Mouse (Mus musculus): Measurements from ENCODE around the gene Clec2h.
"Not testable (repeated sequence)": the region's sequence is repeated elsewhere in the genome, so short reads cannot be mapped to it uniquely, and the experiment has no call there.

Gene Clec2h

DNA sequence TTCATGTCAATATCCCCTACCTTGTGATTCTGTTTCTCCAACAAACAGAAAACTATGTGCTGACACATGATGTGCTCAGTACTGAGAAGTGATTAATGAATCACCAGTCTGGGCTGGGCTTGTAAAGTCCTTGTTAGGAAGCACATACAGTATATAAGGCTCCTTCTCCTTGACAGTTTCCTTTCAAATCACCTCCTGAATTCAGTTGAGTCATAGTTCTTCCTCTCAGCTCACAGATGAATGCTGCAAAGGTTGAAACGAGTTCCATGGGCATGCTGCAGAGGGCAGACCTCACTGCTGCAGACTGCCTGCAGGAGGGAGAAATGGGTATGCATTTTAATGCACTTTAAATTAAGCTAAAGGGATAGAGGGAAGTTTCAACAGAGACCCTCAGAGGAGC, at the start of gene Clec2h:
Gene Clec2h, plus strand, starts transcription at position 180 of the 400 bp plus-strand sequence.
- DNase-seq (ENCODE audit: extremely low spot score, low spot score): no peak

DNA sequence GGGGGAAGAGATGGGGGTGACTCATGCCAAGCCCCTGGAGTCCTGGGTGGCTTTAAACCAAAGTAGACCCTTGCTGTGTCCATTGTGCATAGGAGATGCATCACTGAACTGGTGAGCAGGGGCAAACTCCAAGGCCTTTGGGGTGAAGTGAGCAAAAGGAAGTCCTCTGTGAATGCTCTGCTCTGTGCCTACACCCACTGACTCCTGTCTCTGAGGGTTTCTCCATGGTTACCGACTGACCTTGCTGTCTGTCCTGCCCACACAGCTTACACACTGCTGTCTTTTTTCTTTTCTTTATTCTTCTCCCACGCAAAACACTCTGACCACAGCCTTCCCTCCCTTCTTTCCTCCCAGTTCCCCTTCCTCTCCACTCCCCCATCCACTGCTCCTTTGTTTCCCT, 39.5 kb upstream of the Clec2h start:
- DNase-seq (ENCODE audit: extremely low spot score, low spot score): no peak

DNA sequence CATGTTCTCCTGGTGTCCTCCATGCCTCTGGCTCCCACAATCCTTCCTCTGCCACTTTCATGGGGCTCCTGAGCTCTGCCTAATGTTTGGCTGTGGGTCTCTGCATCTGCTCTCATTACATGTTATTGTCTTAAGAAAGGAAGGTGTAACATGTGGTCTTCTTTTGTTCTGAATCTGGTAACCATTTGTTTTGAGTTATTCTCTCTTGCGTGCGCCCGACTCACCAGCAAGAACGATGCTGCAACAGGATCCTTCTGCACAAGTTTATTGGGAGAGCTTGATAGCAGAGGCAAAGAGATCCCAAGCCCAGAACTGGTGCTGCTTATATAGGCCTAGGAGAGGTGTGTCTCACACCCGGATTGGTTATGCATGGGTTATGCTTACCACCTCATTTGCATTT, 38.8 kb upstream of the Clec2h start, which contains the start of gene Klrb1a:
Gene Klrb1a, minus strand, starts transcription at position 101 of the 400 bp plus-strand sequence.
- not testable (repeated sequence) for DNase-seq (ENCODE audit: extremely low spot score, low spot score)

DNA sequence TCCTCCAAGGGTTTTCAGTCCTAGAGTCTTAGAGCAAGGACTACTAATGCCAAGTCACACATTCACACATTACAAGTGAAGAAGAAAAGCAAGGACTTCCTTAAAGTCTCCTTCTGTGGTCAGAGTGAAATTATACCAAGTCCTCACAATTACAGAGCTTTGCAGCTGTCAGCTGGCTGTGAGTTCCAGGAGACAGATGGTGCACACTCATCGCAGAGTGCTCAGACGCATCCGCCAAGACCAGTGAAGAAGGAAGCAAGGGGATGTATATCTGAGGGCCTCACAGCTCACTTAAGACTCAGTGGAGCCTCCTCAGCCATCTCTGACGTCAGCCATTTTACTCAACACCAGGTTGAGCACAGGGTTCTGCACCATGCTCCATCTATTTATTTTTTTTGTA, 37.8 kb upstream of the Clec2h start:
- no peak for DNase-seq (ENCODE audit: extremely low spot score, low spot score)

DNA sequence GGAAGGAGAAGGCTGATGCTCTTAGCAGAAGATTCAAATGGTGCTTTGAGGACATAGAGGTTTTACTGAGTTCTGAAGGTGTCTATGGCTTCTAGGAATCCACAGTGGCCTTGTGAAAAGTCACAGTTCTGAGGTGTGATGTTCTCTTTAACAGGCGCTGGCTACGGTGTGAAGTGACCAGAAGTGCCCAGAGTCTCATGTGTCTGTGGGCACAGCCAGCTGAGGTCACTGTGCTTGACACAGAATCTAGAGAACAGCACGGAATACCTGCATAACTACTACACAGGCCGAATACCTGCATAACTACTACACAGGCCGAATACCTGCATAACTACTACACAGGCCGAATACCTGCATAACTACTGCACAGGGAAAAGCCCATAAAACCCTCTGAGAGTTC, 36.9 kb upstream of the Clec2h start:
- DNase-seq (ENCODE audit: extremely low spot score, low spot score): not testable (repeated sequence)

DNA sequence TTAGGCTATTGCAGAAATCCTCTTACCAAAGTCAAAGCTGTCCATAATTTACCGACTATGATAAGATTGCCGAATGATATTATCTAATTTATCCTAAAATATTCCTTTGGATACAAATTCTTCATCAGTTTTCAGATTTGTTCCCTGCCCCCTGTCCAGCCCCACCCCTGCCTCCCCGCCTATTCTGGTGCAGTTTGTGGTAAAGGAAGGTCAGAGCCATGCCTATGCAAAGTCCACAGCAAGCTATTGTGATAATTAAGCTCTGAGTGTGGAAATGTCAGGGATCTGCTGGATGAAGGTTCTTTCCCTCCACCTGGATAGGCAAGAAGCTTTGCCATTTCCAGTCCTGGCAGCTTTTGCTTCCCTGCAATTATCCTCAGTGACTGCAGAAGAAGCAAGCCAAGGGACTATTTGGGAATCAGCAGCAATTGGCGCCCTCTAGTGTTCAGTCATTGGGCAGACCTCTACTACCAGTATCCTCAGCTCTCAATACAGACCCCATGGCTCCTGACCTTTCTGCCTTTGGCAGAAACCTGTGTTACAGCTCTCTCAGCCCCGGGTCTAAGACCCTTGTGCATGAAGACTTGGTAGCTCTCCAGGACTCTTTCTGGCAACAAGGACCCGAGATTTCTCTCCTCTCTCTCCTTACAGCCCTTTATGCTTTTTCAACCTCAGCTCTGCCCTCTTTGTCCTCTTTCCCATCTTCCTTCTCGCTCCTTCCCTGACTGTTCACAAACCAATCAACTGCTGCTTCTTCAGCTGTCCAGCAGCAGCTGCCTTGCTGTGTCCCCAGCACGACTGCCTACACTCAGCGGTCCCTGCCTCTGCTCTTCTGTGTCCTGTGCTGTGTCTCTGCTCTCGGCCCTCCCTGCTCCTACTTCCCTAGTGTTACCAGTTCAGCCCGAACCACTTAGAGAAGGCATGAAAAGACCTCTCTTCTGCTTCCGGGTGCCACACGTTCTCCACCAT, 32.1 kb upstream of the Clec2h start:
- peak; percentile 40 for DNase-seq (ENCODE audit: extremely low spot score, low spot score)

DNA sequence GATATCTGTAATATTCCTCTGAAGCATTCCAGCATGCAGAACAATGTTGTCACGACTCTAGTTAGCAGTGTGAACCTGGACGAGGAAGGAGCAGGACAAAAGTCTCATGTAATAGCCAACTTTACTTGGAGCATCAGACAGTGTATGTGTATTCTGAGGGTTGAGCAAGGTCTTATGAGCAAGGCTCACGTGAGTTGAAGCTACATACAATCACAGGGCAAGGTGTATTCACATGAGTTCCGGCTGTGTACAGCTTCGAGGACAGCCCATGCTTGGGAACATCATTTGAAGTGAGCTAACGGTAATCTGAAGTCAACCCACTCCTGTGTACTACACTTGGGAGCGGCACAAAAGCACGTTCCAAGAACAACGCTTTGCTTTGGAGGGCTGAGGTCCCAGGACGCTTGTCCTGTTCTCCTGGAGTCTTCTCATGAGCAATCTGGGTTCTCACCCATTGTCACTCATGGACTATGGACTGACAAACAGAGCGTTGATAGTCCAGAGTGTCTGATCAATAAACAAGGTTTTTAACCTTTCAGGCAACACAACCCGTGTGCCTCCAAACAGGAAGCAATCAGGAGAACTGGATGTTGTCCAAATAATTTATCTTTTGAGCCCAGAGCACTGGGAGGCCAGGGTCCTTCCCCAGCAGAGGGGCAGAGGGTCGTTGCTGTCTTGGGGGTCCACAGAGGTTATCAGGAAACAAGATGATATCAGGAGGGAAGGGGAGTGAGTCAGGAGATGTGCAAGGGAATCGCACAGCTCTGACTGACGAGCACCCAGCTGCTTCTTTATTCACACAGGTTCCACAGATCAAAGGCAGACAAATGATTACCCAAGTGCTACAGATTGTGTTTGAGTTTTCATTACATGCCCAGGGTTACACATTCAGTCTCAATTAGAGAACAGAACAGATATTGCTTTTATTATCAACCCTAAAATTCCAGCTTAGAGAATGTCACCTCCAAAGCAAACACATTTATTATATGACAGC, 31.0 kb upstream of the Clec2h start:
- not testable (repeated sequence) for DNase-seq (ENCODE audit: extremely low spot score, low spot score)

DNA sequence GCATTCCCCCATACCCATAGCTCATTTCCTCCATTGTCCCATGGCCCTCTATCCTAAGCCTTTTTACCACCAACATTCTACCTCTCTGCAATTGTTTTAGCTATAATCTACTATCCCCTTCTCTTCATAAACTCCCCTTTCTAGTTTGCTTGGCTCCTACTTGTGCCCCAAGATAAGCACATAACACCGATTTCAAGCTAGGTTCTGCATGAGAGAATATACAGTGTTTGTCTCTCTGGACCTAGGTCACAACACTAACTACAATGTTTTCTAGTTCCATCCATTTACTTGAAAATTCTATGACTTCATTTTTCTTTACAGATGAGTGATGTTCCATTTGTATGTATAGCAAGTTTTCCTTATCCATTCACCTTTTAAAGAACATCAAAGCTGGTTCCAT, 21.5 kb upstream of the Clec2h start:
- no peak for DNase-seq (ENCODE audit: extremely low spot score, low spot score)

DNA sequence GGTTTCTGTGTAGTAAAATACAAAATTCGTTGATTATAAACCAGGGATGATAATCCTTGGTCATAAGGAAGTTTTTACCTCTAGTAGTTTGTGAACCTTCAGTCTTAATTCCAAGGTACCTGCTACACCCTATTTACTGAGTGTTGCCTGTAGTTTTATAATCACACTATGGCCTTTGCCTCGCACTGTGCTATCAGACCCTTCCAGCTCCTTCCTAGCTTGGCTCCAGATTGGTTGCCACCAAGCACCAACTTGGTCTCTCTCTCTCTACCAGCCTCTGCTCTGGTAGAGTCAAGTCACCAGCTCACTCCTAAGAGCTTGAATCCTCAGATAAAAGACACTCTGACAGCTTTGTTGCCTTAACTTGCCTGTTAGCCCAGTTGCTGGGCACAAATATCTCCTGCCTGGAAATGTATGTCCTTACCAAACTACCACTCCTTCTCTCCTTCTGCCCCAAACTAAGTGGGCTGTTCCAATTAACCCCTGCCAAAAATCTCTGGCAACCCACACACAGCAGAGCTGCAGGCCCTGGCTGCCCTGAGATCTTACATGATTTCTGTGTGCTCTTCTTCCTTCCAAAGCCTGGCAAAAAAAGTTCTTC, 21.0 kb upstream of the Clec2h start:
- DNase-seq (ENCODE audit: extremely low spot score, low spot score): no peak

DNA sequence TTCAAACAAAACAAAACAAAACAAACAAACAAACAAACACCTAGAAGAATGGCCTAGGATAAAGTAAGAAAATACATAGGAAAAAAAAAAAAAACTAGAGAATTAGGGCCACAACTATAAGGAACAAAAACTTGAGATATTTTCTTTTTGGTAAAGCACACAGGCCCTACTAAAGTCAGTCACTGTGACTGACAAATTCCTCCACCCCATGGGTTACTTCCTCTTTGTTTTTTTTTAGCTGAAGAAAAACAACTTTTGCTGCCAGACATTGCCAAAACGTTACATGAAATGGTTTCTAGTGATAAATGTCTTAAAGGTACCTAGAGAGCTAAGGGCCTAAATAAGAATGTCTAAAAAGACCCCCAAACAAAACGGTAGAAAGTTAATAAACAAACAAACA, 18.2 kb upstream of the Clec2h start:
- DNase-seq (ENCODE audit: extremely low spot score, low spot score): no peak

DNA sequence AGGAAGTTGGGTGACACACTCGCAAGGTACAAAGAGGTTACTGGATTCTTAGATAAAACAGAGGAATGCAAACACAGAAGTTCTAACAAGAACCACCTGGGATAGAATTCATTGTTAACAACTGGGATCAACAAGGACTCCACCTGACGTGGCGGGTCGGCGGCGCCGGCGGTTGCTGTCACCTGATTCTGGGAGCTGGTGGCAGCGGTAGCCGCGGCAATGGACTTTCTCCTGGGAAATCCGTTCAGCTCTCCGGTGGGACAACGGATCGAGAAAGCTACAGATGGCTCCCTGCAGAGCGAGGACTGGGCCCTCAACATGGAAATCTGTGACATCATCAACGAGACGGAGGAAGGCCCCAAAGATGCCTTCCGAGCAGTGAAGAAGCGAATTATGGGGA, 17.5 kb upstream of the Clec2h start:
- not testable (repeated sequence) for DNase-seq (ENCODE audit: extremely low spot score, low spot score)

DNA sequence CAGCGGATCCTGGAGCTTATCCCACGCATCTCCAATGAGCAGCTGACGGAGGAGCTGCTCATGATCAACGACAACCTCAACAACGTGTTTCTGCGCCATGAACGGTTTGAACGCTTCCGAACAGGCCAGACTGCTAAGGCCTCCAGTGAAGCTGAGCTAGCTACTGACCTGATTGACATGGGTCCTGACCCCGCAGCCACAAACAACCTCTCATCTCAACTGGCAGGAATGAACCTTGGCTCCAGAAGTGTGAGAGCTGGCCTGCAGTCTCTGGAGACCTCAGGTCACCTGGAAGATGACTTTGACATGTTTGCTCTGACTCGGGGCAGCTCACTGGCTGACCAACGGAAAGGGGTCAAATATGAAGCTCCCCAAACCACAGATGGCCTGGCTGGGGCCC, 16.5 kb upstream of the Clec2h start:
- not testable (repeated sequence) for DNase-seq (ENCODE audit: extremely low spot score, low spot score)

DNA sequence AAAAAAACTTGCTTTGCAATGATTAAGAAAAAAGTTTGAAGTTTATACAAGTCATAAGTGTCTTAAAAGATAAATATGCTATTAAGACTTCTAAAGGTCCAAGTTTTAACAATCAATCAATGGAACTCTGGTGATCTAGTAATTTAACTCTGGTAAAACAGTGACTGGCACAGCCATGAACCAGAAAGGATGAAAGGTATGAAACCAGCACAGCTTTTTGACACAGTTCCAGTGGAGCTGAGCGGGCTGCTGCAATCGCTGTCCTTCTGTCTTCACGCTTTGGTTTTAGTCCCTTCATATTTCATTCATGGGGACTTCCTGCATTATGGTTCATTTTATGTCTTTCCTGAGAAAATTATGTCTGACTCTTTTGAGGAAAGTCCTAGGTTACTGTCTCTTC, 12.5 kb upstream of the Clec2h start:
- no peak for DNase-seq (ENCODE audit: extremely low spot score, low spot score)

DNA sequence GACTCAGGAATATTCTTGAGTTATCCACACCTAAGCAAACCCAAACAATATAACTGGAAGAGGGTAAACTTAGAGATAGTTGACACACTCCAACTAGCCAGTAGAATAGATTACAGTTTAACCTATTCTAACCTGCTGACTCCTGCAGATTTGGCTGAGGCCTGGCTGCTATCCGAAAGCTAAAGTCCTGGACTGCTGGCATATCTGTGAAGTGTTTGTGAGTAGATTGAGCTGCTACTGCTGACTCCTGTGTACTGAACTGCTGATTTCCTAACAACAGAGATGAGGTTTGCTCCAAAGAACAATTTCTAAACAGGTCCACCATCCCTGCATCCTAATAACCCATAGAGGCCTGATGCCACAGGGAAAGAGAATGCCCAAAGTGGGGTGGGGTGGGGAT, 12.0 kb upstream of the Clec2h start:
- DNase-seq (ENCODE audit: extremely low spot score, low spot score): no peak

DNA sequence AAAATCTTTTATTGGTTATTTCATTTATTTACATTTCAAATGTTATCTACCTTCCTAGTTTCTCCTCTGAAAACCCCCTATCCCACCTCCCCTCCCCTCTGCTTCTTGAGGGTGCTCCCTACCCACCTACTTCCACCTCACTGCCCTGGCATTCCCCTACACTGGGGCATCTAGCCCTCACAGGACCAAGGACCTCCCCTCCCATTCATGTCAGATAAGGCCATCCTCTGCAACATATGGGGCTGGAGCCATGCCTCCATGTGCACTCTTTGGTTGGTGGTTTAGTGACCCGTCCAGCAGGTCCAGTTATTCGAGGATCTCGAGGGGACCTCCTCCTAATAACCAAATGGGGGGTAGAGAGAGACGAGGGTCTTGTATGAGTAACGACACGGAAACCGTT, 11.4 kb upstream of the Clec2h start:
- not testable (repeated sequence) for DNase-seq (ENCODE audit: extremely low spot score, low spot score)

DNA sequence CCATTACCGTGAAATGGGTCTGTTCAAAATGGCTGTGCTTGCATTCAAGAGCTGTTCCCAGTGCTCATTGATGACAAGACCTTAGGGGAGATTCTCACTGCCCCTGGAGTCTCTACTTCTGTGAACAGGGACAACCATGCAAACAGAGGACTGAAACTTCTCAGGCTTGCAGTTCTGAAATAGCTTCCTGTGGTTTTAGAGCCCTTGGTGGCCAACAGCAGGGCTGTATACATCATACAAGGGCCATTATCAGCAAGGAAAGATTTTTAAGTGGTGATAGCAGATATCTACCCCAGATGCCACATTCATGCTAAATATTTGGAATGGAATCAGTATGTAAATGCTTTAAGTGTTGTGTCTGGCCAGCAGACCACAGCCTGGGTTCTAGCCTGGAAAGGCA, 9.2 kb upstream of the Clec2h start:
- DNase-seq (ENCODE audit: extremely low spot score, low spot score): no peak

DNA sequence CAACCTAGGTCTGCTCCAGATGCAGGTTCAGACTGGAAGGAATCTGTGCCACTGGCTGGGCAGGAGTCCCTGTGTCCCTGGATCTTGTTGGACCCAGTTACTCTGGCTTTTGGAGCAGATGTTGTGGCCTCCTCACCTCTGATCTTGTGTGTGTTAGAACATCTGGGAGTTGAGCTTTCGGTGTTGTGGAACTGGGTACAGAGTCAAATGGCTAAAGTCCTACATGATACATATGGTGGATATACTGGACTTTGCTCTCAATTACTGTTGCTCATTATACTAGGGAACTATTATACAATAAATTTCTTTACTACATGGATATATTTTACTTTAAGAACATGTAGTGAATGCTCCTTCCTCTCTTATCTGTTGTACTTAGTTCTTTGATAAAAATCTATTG, 936 bp upstream of the Clec2h start:
- no peak for DNase-seq (ENCODE audit: extremely low spot score, low spot score)

DNA sequence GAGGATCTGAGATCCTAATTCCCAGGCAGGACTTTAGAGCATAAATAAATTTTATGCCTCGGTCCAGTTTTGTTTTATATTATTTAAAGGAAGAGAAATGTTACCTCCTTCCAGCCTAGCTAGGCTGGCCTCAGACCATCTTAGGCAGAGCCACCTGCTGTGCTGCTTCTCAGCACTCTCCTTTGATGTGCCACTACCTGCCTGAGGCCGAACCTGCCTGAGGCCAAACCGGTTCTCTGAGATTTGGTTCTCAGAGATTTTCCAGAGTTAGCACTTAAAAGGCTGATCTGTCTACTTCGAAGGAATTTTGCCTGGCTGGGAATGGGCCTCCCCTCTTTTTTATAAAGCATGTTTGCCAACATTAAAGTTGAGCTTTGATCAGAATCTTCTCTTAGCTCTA, 7.8 kb downstream of the Clec2h start:
- DNase-seq (ENCODE audit: extremely low spot score, low spot score): no peak

DNA sequence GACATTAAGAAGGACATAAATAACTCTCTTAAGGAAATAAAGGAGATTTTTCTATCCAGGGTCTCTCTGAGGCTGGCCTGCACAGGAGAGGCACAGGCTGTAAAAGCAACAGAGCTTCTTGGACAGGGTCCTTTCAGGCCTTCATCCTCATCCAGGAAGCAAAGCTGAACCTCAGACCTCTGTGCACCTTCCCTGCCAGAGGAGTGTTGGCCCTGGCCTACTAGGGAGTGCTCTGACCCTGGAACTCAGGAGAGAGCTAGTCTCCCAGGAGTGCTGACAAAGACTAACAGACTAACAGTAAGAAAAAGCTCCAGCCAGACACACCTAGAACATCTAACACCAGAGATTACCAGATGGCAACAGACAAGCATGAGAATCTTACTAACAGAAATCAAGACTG, 17.4 kb downstream of the Clec2h start:
- DNase-seq (ENCODE audit: extremely low spot score, low spot score): no peak

DNA sequence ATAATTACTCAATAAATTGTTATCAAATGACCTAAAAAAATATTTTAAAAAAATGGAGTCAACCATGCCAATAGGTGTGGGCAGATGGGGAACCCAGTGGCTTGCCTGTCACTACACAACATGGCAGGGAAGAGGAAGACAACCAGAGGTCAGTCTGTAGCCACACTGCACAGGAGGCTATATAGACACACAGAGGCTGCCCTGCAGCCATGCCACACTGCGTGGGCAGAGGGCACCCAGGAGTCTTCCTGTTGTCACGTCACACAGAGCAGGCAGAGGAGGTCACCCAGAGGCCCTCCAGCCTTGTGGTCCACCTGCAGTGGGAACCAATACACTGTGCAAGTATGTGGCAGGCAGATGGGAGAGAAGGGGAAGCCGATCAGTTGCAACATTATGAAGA, 39.5 kb downstream of the Clec2h start:
- no peak for DNase-seq (ENCODE audit: extremely low spot score, low spot score)

DNA sequence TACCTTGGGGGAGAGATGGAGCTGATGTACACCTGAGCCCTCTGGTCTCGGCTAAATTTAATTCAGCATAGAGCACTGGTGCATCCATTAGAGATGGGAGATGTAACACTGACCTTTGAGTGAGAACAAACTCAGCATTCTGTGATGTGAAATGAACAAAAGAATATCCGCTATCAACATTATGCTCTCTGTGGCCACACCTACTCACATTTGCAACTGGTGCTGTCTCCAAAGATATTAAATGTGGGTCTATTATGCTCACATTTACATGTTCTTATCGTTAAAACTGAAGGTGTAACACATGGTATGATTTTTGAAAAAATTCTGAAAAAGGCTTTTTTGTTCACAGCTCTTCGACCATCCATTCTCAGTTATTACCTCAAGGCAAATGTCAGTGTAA, 60.8 kb downstream of the Clec2h start, which contains the start of gene Klrb1:
Gene Klrb1, minus strand, starts transcription at position 101 of the 400 bp plus-strand sequence.
- DNase-seq (ENCODE audit: extremely low spot score, low spot score): no peak
